Mouse (Mus musculus) forebrain, embryonic 16.5 days (tissue): ENCODE measurements at regions not wholly inside any gene's neighbourhood (a gene's known extent, or its start where the extent isn't known, plus 50 kb on each side); places are given as distances from the start of the nearest gene placed in this dataset.

Source experiments
- ATAC-seq: fragments of 200-750 bp; cut with Nextera tagmentation; 2 replicates; pipeline ENCODE4 v1.8.0; 2017; ENCODE audit warnings: mild to moderate bottlenecking, moderate library complexity
- H3K27ac ChIP-seq: fragments of 300-500 bp; sonication (generic); 2 replicates; pipeline ENCODE4 v1.5.1; 2014; ENCODE audit warnings: low read length, control low read depth
- H3K27me3 ChIP-seq: fragments of 300-500 bp; sonication (generic); replicated peaks from 2 replicates; pipeline ENCODE4 v1.6.1; 2014; ENCODE audit warnings: low read length; ENCODE audit not compliant: control insufficient read depth, insufficient read depth
- H3K36me3 ChIP-seq: fragments of 300-500 bp; sonication (generic); 2 replicates; pipeline ENCODE4 v1.6.1; 2014; ENCODE audit not compliant: control insufficient read depth, insufficient read depth
- H3K4me1 ChIP-seq: fragments of 300-500 bp; sonication (generic); replicated peaks from 2 replicates; pipeline ENCODE4 v1.6.1; 2014; ENCODE audit warnings: low read length; ENCODE audit not compliant: control insufficient read depth, insufficient read depth
- H3K4me2 ChIP-seq: fragments of 300-500 bp; sonication (generic); 2 replicates; pipeline ENCODE4 v1.6.1; 2014; ENCODE audit warnings: mild to moderate bottlenecking, low read length, control low read depth
- H3K4me3 ChIP-seq: fragments of 300-500 bp; sonication (generic); replicated peaks from 2 replicates; pipeline ENCODE4 v1.5.1; 2014; ENCODE audit warnings: mild to moderate bottlenecking, low read length, control low read depth
- H3K9ac ChIP-seq: fragments of 300-500 bp; sonication (generic); replicated peaks from 2 replicates; pipeline ENCODE4 v1.6.1; 2014; ENCODE audit warnings: low read depth, low read length, control low read depth
- H3K9me3 ChIP-seq: fragments of 300-500 bp; sonication (generic); 2 replicates; pipeline ENCODE4 v1.6.1; 2016; ENCODE audit warnings: low read length; ENCODE audit not compliant: control insufficient read depth
- WGBS: fragments of 180-500 bp; shearing (Covaris S2); extraction: QIAGEN DNeasy Blood & Tissue Kit; methylation state at CpG from one replicate; pipeline ENCODE4 v1.1.7; 2014; 5-methylcytosine and 5-hydroxymethylcytosine counted together

- no peak overlapping the region for H3K4me3 ChIP-seq
- no peaks in the 10 kb centered on the region for H3K9me3 ChIP-seq
- no peak overlapping the region for H3K9ac ChIP-seq
- H3K4me1 ChIP-seq = peaks cover 19% of the 10 kb centered on the region
- no peak overlapping the region for H3K27ac ChIP-seq
- no peaks in the 10 kb centered on the region for H3K36me3 ChIP-seq
- no peak overlapping the region for H3K4me2 ChIP-seq
- H3K27me3 ChIP-seq = no peaks in the 10 kb centered on the region
- no peak for ATAC-seq
- WGBS = 88% methylated on average over 2 of the region's 2 CpGs
These were observed 94.0 kb upstream of the Ccn6 start for GRCm38 (mm10) chr10:39257371-39258154.

GRCm38 (mm10) chr10:39254561-39254960, 91.0 kb upstream of the Ccn6 start:
- Histone ChIP-seq H3K36me3 (no peaks in the 10 kb centered on the region), H3K27me3 (no peaks in the 10 kb centered on the region), H3K4me1 (no peaks in the 10 kb centered on the region), H3K4me2 (no peak overlapping the region), H3K9me3 (no peaks in the 10 kb centered on the region), H3K27ac (no peak overlapping the region), H3K9ac (no peak overlapping the region), H3K4me3 (no peak overlapping the region)
- no peak for ATAC-seq
- 81% methylated on average over 2 of the region's 2 CpGs for WGBS

GRCm38 (mm10) chr10:39250039-39250438, 86.4 kb upstream of the Ccn6 start:
- no peak overlapping the region for H3K4me2 ChIP-seq

GRCm38 (mm10) chr10:39248486-39248885, 84.9 kb upstream of the Ccn6 start:
- Histone ChIP-seq H3K9ac (no peak overlapping the region), H3K36me3 (no peaks in the 10 kb centered on the region), H3K4me3 (no peak overlapping the region), H3K27me3 (no peaks in the 10 kb centered on the region), H3K4me1 (no peaks in the 10 kb centered on the region), H3K4me2 (no peak overlapping the region), H3K27ac (no peak overlapping the region), H3K9me3 (no peaks in the 10 kb centered on the region)
- ATAC-seq = no peak
- 90% methylated on average over 4 of the region's 4 CpGs for WGBS

More at GRCm38 (mm10) chr10:39250039-39250438, 86.4 kb upstream of the Ccn6 start:
- WGBS = 78% methylated on average over 3 of the region's 3 CpGs
- no peaks in the 10 kb centered on the region for H3K27me3 ChIP-seq
- no peaks in the 10 kb centered on the region for H3K9me3 ChIP-seq
- ATAC-seq = no peak
- no peak overlapping the region for H3K9ac ChIP-seq
- no peaks in the 10 kb centered on the region for H3K36me3 ChIP-seq
- no peak overlapping the region for H3K4me3 ChIP-seq
- H3K4me1 ChIP-seq = no peaks in the 10 kb centered on the region
- H3K27ac ChIP-seq = no peak overlapping the region

GRCm38 (mm10) chr10:39246984-39247383, 83.4 kb upstream of the Ccn6 start:
- no peak for ATAC-seq
- no peaks in the 10 kb centered on the region for H3K27me3 ChIP-seq
- H3K4me2 ChIP-seq = no peak overlapping the region
- H3K36me3 ChIP-seq = no peaks in the 10 kb centered on the region
- no peak overlapping the region for H3K9ac ChIP-seq
- H3K4me3 ChIP-seq = no peak overlapping the region
- H3K4me1 ChIP-seq = no peaks in the 10 kb centered on the region
- H3K9me3 ChIP-seq = no peaks in the 10 kb centered on the region
- no peak overlapping the region for H3K27ac ChIP-seq
- WGBS = 69% methylated on average over 3 of the region's 3 CpGs

- no peaks in the 10 kb centered on the region for H3K9me3 ChIP-seq
- no peak overlapping the region for H3K27ac ChIP-seq
- H3K9ac ChIP-seq = no peak overlapping the region
- no peak overlapping the region for H3K4me2 ChIP-seq
- no peaks in the 10 kb centered on the region for H3K36me3 ChIP-seq
- no peak for ATAC-seq
- no peaks in the 10 kb centered on the region for H3K27me3 ChIP-seq
- 80% methylated on average over 4 of the region's 4 CpGs for WGBS
- peaks cover 3% of the 10 kb centered on the region for H3K4me1 ChIP-seq
- H3K4me3 ChIP-seq = no peak overlapping the region
These were observed 81.5 kb upstream of the Ccn6 start for GRCm38 (mm10) chr10:39245141-39245540.

- H3K9me3 ChIP-seq = no peaks in the 10 kb centered on the region
- H3K4me3 ChIP-seq = no peak overlapping the region
- no peak for ATAC-seq
- no peaks in the 10 kb centered on the region for H3K27me3 ChIP-seq
- 87% methylated on average over 6 of the region's 6 CpGs for WGBS
- H3K4me1 ChIP-seq = peaks cover 11% of the 10 kb centered on the region
- H3K4me2 ChIP-seq = no peak overlapping the region
- H3K9ac ChIP-seq = no peak overlapping the region
- H3K27ac ChIP-seq = no peak overlapping the region
- H3K36me3 ChIP-seq = no peaks in the 10 kb centered on the region
These were observed 80.5 kb upstream of the Ccn6 start for GRCm38 (mm10) chr10:39244061-39244460.

- H3K4me3 ChIP-seq = no peak overlapping the region
- no peaks in the 10 kb centered on the region for H3K27me3 ChIP-seq
- no peak overlapping the region for H3K9ac ChIP-seq
- no peaks in the 10 kb centered on the region for H3K9me3 ChIP-seq
- peaks cover 14% of the 10 kb centered on the region for H3K4me1 ChIP-seq
- 86% methylated on average over 5 of the region's 5 CpGs for WGBS
- H3K27ac ChIP-seq = no peak overlapping the region
- no peak for ATAC-seq
- no peak overlapping the region for H3K4me2 ChIP-seq
- H3K36me3 ChIP-seq = no peaks in the 10 kb centered on the region
These were observed 78.8 kb upstream of the Ccn6 start for GRCm38 (mm10) chr10:39242398-39242797.

GRCm38 (mm10) chr10:39241922-39242321, 78.3 kb upstream of the Ccn6 start:
- Histone ChIP-seq H3K4me2 (no peak overlapping the region), H3K36me3 (no peaks in the 10 kb centered on the region), H3K27me3 (no peaks in the 10 kb centered on the region), H3K9ac (no peak overlapping the region), H3K4me1 (peaks cover 14% of the 10 kb centered on the region), H3K27ac (no peak overlapping the region), H3K9me3 (no peaks in the 10 kb centered on the region), H3K4me3 (no peak overlapping the region)
- no peak for ATAC-seq
- 89% methylated on average over 6 of the region's 6 CpGs for WGBS

GRCm38 (mm10) chr10:39241486-39241885, 77.9 kb upstream of the Ccn6 start:
- no peaks in the 10 kb centered on the region for H3K36me3 ChIP-seq

More at GRCm38 (mm10) chr10:39241486-39241885, 77.9 kb upstream of the Ccn6 start:
- no peaks in the 10 kb centered on the region for H3K9me3 ChIP-seq
- H3K27ac ChIP-seq = no peak overlapping the region
- H3K9ac ChIP-seq = no peak overlapping the region
- WGBS = 70% methylated on average over 3 of the region's 3 CpGs
- H3K4me1 ChIP-seq = peaks cover 14% of the 10 kb centered on the region
- no peak for ATAC-seq
- H3K4me3 ChIP-seq = no peak overlapping the region
- H3K27me3 ChIP-seq = no peaks in the 10 kb centered on the region
- H3K4me2 ChIP-seq = no peak overlapping the region
